Mouse (Mus musculus): Measurements from ENCODE around the gene Xlr3b. TPM values are rescaled to one million over a fixed set of nuclear protein-coding genes. Genes with fewer than 3 reads are reported as not detected.
"Not testable (repeated sequence)": the region's sequence is repeated elsewhere in the genome, so short reads cannot be mapped to it uniquely, and the experiment has no call there.

The Xlr3b gene
- polyA plus RNA-seq (2015; fragmentation: Nextera tagmentation; extraction: Ambion mirVana), result 14.2 and 14.4 TPM in 2 replicates

DNA sequence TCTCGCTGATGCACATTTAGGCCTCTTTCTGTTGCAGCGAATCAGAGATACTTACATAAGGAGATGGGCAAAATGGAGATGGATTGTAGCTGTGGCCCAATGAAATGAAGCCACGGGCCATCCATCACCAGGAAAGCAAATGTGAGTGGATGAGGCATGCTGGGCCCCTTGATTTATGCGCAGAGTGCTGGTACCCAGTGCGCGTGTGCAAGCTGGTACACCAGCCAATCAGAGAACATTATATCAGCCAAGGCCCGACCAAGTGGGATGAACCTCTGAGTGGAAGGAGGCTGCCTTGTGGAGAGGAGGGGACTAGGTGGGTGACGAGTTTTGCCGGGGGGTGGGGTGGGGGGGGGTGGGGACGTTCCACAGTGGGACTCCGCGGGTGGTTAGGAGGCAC is at the start of gene Xlr3b:
Gene Xlr3b (plus strand): TSS at position 274 of the 400 bp plus-strand sequence.
- not testable (repeated sequence) for H3K27ac ChIP-seq; H3K9ac ChIP-seq; H3K4me2 ChIP-seq; H3K27me3 ChIP-seq; H3K4me1 ChIP-seq; H3K36me3 ChIP-seq; H3K9me3 ChIP-seq (replicated peaks); H3K4me3 ChIP-seq (replicated peaks)
- WGBS, result 81% methylated on average over 12 of the region's 12 CpGs
- ATAC-seq (replicated peaks; ENCODE audit: low FRiP score), result 0 out of 2 replicates have a peak, but pooled peaks have one; percentile 25

DNA sequence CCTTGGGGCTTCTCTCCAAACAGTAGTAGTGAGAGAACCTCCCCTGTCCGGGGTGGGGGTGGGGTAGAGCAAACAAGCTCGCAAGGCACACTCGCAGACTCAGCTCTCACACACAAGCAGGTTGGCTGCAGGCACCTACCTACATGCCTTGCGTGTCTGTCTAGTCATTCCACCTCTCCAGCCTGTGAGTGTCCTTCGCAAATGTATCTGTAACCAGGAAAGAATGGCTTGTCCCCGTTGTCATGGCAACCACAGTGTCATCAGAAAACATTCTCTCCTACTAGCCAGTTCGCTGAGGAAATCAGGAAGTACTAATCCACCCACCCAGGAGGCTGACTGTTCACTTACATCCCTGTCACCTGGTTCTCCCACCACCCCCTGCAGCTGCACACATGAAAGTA is 48.8 kb upstream of the Xlr3b start:
- ATAC-seq (replicated peaks; ENCODE audit: low FRiP score), result not testable (repeated sequence)

DNA sequence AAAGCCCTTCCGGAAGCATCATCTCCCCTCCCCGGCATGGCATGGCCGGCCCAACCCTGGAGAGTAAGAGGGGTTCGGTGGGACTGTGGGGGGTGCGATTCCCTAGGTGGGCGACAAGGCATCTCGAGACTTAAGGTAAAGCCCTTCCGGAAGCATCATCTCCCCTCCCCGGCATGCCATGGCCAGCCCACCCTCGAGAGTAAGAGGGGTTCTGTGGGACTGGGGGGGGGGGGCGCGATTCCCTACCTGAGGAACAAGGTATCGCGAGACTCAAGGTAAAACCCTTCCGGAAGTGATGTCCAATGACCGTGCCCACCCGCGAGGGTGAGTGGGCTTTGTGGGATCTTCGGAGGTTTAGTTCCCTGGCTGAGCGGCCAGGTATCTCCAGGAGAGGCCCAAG is 43.5 kb upstream of the Xlr3b start, which contains the start of gene Xlr5b:
Gene Xlr5b (plus strand): TSS at position 301 of the 400 bp plus-strand sequence.
- not testable (repeated sequence) for H3K9ac ChIP-seq; H3K27me3 ChIP-seq; H3K4me3 ChIP-seq (replicated peaks); H3K4me1 ChIP-seq; H3K4me2 ChIP-seq; H3K27ac ChIP-seq; H3K9me3 ChIP-seq (replicated peaks); ATAC-seq (replicated peaks; ENCODE audit: low FRiP score); H3K36me3 ChIP-seq
- WGBS, result no CpG with 5 or more reads among the region's 20 CpGs

More for the DNA sequence above, 48.8 kb upstream of the Xlr3b start:
- H3K9ac ChIP-seq; H3K36me3 ChIP-seq; H3K4me1 ChIP-seq; H3K4me2 ChIP-seq; H3K4me3 ChIP-seq (replicated peaks); H3K27ac ChIP-seq; H3K9me3 ChIP-seq (replicated peaks); H3K27me3 ChIP-seq: not testable (repeated sequence)
- no CpG with 5 or more reads among the region's 7 CpGs for WGBS

GRCm38 (mm10) chrX:73149350-73149749 is 42.7 kb upstream of the Xlr3b start, which contains the start of gene DXBay18:
DXBay18 (minus strand) TSS chrX:73149450.
- no CpG with 5 or more reads among the region's 7 CpGs for WGBS
- H3K9ac ChIP-seq; H3K4me1 ChIP-seq; H3K4me2 ChIP-seq; H3K27me3 ChIP-seq; H3K27ac ChIP-seq; H3K9me3 ChIP-seq (replicated peaks); H3K36me3 ChIP-seq; ATAC-seq (replicated peaks; ENCODE audit: low FRiP score); H3K4me3 ChIP-seq (replicated peaks): not testable (repeated sequence)

- not testable (repeated sequence) for H3K9me3 ChIP-seq (replicated peaks); H3K27ac ChIP-seq; H3K9ac ChIP-seq; ATAC-seq (replicated peaks; ENCODE audit: low FRiP score); H3K4me1 ChIP-seq; H3K4me3 ChIP-seq (replicated peaks); H3K4me2 ChIP-seq; H3K27me3 ChIP-seq; H3K36me3 ChIP-seq
- WGBS, result 82% methylated on average over 10 of the region's 15 CpGs
Measured at GRCm38 (mm10) chrX:73176889-73177288, 15.1 kb upstream of the Xlr3b start, which contains the start of gene Spin2d. Spin2d (minus strand) TSS chrX:73176989.

DNA sequence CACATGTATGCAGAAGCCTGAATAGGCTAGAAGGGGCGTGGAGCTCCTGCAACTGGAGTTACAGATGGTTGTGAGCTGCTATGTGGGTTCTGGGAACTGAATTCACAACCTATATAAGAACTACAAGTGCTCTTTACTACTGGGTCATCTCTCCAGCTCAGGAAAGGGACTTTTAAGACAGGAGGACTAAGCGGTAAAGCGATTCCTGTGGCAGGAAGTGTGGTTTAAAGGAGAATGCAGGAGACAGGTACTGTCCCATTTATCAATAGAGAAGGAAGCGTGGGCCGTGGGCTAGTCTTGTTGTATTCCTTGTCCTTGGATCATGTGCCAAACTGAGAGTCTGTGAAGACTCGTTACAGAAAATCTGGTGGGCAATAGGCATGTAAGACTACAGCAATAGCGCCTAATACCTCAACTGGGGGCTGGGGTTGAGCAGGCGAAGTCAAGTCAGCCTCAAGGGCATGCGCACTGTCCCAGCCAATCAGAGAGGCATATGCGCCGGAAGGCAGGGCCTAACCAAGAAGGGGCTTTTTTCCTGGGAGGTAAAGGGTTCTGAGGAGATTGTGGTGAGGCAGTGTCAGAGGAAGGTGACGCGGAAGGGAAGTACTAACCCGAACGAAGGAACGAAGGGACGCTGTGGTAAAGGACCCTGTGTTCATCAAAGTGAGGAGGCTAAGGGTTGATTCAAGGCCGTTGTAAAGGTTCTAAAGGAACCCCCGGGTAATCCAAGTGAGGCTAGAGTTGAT is 22.0 kb downstream of the Xlr3b start, which contains the start of gene Xlr4b:
Gene Xlr4b (plus strand): TSS at position 515 of the 746 bp plus-strand sequence.
- H3K4me3 ChIP-seq (replicated peaks); H3K9ac ChIP-seq; H3K36me3 ChIP-seq; H3K27ac ChIP-seq; H3K27me3 ChIP-seq; H3K9me3 ChIP-seq (replicated peaks); H3K4me2 ChIP-seq; ATAC-seq (replicated peaks; ENCODE audit: low FRiP score); H3K4me1 ChIP-seq: not testable (repeated sequence)
- WGBS, result 80% methylated on average over 19 of the region's 19 CpGs

DNA sequence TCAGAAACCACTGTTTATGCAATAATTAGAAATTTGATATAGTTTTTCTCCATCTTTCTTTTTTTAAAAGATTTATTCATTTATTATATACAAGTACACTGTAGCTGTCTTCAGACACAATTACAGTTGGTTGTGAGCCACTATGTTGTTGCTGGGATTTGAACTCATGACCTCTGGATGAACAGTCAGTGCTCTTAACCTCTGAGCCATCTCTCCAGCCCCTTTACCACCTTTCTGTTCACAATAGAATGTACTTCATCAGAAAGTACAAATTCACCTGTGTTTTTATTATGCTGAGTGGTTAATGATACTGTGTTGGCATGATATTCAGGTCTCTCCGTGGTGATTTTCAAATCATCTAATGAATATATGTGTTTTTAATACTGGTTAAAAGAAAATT is 33.4 kb downstream of the Xlr3b start:
- WGBS, result 61% methylated on average over 1 of the region's 1 CpGs

DNA sequence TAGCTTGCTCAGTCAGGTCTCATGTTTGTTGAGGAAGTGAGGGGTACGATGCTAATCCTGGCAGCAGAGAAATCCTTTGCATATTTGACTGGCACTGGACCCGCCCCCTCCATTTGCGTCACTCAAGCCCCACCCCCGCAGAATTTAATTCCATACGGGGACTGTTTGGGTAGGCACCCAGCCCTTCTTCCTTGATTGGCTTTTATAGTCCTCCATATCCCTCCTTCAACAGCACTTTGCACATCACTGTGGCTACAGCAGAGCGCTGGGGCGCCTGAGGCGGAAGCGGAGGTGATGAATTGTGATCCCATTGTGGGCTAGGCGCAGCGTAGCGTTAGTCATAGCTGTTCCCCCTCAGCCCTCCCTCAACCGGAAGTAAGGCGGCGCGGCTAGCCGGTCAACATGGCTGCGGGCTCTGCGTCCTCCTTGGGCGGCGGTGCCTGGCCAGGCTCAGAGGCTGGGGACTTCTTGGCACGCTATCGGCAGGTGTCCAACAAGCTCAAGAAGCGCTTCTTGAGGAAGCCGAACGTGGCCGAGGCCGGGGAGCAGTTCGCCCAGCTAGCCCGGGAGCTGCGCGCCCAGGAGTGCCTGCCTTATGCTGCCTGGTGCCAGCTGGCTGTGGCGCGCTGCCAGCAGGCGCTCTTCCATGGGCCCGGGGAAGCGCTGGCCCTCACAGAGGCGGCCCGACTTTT is 36.1 kb downstream of the Xlr3b start, which contains the start of gene F8a:
Gene F8a (plus strand): TSS at position 378 of the 692 bp plus-strand sequence.
- 17% methylated on average over 37 of the region's 39 CpGs for WGBS
- peaks cover 25% of the 10 kb centered on the region for H3K27me3 ChIP-seq
- H3K4me3 ChIP-seq (replicated peaks), result peak within 1 kb of the TSS; percentile 65
- H3K27ac ChIP-seq, result peak within 1 kb of the TSS; percentile 87
- no peaks in the 10 kb centered on the region for H3K9me3 ChIP-seq (replicated peaks)
- ATAC-seq (replicated peaks; ENCODE audit: low FRiP score), result peak; percentile 97
- peak within 1 kb of the TSS; percentile 51 for H3K9ac ChIP-seq
- H3K4me2 ChIP-seq, result peak within 1 kb of the TSS; percentile 82
- H3K4me1 ChIP-seq, result 0 out of 2 replicates have a peak, but pooled peaks cover 5% of the 10 kb centered on the region
- no peaks in the 10 kb centered on the region for H3K36me3 ChIP-seq

More for the DNA sequence above, 33.4 kb downstream of the Xlr3b start:
- Histone ChIP-seq H3K27me3 (peaks cover 21% of the 10 kb centered on the region), H3K4me1 (0 out of 2 replicates have a peak, but pooled peaks cover 5% of the 10 kb centered on the region), H3K4me2 (no peak overlapping the region), H3K4me3 (replicated peaks) (no peak overlapping the region), H3K9me3 (replicated peaks) (no peaks in the 10 kb centered on the region), H3K9ac (no peak overlapping the region), H3K27ac (no peak overlapping the region), H3K36me3 (no peaks in the 10 kb centered on the region)
- no peak for ATAC-seq (replicated peaks; ENCODE audit: low FRiP score)

- Histone ChIP-seq H3K9ac (peak overlapping the region; percentile 51), H3K4me3 (replicated peaks) (peak overlapping the region; percentile 65), H3K27me3 (peaks cover 25% of the 10 kb centered on the region), H3K36me3 (no peaks in the 10 kb centered on the region), H3K4me1 (0 out of 2 replicates have a peak, but pooled peaks cover 5% of the 10 kb centered on the region), H3K4me2 (peak overlapping the region; percentile 82), H3K9me3 (replicated peaks) (no peaks in the 10 kb centered on the region), H3K27ac (peak overlapping the region; percentile 87)
- 18% methylated on average over 51 of the region's 51 CpGs for WGBS
- ATAC-seq (replicated peaks; ENCODE audit: low FRiP score), result peak; percentile 73
Measured at GRCm38 (mm10) chrX:73228606-73229214, 36.7 kb downstream of the Xlr3b start.

DNA sequence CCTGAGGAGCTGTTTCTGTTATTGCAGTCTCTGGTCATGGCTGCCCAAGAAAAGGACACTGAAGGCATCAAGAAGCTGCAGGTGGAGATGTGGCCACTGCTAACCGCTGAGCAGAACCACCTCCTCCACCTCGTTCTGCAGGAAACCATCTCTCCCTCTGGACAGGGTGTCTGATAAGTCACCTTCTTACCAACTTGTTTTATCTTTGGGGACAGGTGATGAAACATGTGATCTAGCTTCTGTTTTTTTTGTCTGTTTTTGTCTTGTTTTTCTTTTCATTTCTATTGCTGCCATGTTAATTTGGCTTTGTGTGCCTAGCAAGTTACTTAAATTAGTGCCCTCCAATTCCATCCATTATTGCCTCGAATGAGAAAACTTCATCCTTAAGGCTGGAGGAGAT is 37.3 kb downstream of the Xlr3b start:
- H3K4me1 ChIP-seq, result 0 out of 2 replicates have a peak, but pooled peaks cover 5% of the 10 kb centered on the region
- no peaks in the 10 kb centered on the region for H3K9me3 ChIP-seq (replicated peaks)
- WGBS, result 40% methylated on average over 3 of the region's 3 CpGs
- H3K9ac ChIP-seq, result peak overlapping the region; percentile 51
- H3K4me3 ChIP-seq (replicated peaks), result peak overlapping the region; percentile 65
- no peak overlapping the region for H3K27ac ChIP-seq
- no peaks in the 10 kb centered on the region for H3K36me3 ChIP-seq
- peak overlapping the region; percentile 82 for H3K4me2 ChIP-seq
- ATAC-seq (replicated peaks; ENCODE audit: low FRiP score), result no peak
- peaks cover 25% of the 10 kb centered on the region for H3K27me3 ChIP-seq

GRCm38 (mm10) chrX:73242821-73243325 is 50.9 kb downstream of the Xlr3b start, which contains the start of gene Xlr4c:
Xlr4c (minus strand) TSS chrX:73243130.
- 87% methylated on average over 14 of the region's 14 CpGs for WGBS
- not testable (repeated sequence) for H3K36me3 ChIP-seq; ATAC-seq (replicated peaks; ENCODE audit: low FRiP score)

More at GRCm38 (mm10) chrX:73242821-73243325, 50.9 kb downstream of the Xlr3b start, which contains the start of gene Xlr4c:
- H3K9ac ChIP-seq; H3K9me3 ChIP-seq (replicated peaks); H3K4me1 ChIP-seq; H3K4me2 ChIP-seq; H3K27me3 ChIP-seq; H3K27ac ChIP-seq; H3K4me3 ChIP-seq (replicated peaks): not testable (repeated sequence)
